Mouse (Mus musculus) T-helper 1 cell (primary cell): Measurements from ENCODE around the gene Ttc19.

Experiments used
- in situ Hi-C: fragments of 300-600 bp; cut with MboI, MseI; formaldehyde crosslinking; loops from one replicate; pipeline ENCODE4 v1.15.1; 2025; ENCODE audit warnings: high pct_unique_total_duplicates

Gene Ttc19

DNA sequence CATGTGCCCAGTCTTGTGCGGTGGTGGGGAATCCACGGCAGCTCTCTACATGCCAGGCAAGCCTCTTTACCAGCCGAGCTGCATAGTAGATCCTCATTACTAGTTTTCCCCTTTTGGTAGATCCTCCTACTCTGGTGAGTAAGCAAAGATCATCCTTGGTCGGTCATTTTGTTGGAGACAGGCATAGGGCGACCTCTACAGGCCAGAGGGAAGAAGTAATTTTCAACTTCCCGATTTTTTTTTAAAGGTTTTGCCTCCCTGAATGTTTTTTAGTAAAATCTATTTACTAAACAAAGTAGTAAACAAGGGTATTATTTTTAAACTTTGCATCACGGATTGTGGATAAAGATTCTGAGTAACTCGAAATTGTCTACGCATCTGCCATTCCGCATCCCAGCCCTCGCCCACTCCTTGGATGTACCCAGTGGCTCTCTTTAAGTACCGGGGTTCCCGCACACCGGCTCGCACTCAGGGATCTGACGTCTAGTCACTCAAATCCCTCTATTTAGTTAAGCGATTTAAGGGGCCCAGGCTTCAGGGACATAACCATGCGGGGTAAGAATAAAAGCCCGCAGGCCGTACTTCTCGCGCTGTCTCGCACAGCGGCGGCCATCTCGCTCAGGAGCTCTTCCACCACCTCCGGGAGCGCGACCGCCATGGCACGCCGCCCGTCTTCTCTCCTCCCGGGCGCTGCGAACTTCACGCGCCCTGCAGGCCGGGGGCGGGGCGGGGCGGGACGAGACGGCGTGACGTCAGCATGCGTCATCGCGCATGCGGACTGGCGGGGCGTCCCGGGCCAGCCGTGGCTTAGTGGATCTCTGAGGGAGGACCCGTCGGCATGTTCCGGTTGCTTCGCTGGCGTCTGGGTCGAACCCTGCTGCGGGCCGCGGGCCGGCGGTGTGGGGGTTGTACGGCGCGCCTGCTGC is at the start of gene Ttc19, which contains the start of gene Zswim7:
Gene Ttc19 (plus strand): TSS at position 799 of the 926 bp plus-strand sequence.
Gene Zswim7 (minus strand): TSS at position 701 of the 926 bp plus-strand sequence.
- in situ Hi-C loops, result loop anchor here (5.0 kb wide), 1 partner anchor 324 kb away; the partner anchor contains the start of gene Specc1

DNA sequence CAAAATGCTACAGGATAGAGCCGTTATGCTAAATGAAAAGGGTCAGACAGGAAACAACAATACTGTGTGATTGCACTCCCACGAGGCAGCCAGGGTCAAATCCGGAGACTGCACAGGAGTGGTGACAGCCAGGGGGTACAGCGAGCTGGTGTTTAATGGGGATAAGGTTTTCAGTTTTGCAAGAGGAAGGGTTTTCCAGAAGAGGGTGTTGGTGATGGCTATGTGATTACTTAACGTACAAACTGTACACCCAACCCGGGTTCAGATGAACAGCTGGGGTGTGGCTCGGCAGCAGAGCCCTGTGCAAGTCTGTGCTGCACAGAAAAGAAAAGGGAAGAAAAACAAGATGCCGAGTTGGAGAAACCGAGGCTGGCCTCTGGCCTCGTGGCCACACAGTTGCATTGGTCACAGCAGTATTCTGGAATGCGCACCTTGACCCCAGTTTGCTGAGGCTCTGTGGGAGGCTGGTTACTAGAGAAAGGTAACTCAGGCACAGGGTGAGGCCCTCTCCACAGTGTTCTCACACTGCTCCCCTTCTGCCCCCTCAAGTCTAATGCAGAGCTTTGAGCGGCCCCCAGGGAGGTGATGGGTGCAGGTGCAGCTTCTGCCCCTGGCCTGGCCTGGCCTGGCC is 40.5 kb upstream of the Ttc19 start:
- in situ Hi-C loops, result no loop called here

DNA sequence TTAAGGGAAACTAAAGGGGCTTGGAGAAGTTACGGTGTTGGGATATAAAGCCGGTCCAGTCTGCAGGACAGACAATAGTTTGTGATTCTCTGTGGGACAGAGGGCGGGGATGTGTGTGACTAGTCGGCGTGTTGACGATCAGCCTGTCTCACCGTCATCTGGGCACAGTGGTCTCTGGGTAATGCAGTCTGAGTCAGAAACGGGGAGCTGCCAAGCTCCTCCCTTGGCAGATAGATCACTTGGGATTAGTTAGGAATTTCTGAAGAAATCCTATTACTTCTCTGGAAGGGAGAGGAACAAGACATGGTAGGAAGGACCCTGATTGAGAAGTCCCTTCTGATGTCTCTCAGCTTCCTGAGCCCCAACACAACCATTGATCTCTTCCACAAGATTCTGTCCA is 37.4 kb upstream of the Ttc19 start:
- in situ Hi-C loops, result no loop called here

DNA sequence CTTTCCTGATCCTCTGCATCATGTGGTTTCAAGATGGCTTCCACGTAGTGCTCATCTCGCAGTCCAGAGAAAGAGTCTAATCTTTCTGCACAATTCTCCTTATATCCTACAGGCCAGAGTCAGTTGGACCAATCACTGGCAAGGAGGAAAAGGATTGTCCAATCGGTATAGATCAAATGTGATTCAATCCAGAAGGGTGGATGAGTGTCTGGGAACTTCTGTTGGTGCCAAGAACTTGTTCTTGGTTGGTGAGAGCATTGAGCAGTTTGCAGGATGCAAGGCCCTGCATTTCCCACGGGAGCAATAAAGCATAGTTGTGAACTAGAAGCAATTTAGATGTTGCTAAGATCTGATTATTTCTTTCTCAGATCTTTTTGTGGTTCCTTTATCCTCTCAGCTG is 36.8 kb upstream of the Ttc19 start:
- in situ Hi-C loops, result no loop called here

DNA sequence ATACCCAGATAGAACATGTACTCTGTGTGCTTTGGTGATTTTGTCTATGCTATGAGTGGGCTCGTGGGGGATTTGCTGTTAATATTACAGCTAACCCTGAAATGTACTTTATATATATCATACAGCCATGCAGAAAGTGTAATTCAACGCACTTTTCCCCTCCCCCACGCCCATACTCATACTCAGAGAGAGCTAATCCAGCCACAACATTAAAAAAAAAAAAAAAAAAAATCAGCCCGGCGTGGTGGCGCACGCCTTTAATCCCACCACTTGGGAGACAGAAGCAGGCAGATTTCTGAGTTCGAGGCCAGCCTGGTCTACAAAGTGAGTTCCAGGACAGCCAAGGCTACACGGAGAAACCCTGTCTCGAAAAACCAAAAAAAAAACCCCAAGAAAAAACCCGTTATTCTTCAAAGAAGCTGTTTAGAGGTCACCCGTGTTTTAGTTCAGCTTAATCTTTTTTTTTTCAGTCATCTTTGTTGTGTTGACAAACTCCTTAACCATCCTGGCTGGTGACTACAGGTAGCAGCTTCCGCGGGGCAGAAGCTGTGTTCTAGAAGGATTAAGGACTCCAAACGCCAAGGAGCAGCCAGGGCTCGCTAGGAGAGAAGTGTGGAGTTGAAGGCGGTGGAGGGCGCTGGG is 33.4 kb upstream of the Ttc19 start:
- in situ Hi-C loops, result no loop called here

DNA sequence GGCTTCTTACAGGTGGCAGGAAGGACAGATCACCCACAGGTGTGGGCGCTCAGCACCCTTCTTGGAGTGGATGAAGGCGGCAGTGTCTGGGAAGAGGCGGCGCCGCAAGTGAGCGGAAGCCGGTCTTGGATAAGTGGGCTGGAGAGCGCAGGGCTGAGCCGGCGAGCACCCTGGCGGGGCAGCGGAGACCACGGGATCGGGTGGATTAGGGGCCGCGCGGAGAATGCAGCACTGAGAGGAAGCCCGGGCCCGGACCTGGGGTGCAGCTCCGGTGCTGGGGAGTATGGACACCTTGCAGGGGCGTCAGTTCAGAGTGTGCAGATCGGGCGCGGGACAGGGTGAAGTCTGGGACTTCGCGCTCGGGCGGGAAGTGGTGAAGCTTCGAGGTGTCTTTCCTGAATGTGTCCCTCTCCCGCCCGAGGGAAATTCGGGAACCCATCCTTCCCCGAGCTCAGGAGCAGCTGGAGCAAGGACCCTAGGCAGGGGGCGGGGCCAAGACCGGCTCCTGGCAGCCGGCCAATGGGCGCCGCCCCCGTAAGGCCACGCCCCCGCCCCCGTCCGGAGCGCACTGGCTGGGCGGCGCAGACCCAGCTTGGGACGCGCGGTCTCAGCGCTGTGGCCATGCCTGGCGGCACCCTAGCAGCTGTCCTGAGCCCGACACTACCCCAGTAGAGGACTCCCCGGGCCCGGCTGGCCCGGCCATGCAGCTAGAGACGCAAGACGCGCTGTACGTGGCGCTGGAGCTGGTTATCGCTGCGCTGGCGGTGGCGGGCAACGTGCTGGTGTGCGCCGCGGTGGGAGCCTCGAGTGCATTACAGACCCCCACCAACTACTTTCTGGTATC is 32.6 kb upstream of the Ttc19 start, which contains the start of gene Adora2b:
Gene Adora2b (plus strand): TSS at position 584 of the 844 bp plus-strand sequence.
- in situ Hi-C loops, result no loop called here

DNA sequence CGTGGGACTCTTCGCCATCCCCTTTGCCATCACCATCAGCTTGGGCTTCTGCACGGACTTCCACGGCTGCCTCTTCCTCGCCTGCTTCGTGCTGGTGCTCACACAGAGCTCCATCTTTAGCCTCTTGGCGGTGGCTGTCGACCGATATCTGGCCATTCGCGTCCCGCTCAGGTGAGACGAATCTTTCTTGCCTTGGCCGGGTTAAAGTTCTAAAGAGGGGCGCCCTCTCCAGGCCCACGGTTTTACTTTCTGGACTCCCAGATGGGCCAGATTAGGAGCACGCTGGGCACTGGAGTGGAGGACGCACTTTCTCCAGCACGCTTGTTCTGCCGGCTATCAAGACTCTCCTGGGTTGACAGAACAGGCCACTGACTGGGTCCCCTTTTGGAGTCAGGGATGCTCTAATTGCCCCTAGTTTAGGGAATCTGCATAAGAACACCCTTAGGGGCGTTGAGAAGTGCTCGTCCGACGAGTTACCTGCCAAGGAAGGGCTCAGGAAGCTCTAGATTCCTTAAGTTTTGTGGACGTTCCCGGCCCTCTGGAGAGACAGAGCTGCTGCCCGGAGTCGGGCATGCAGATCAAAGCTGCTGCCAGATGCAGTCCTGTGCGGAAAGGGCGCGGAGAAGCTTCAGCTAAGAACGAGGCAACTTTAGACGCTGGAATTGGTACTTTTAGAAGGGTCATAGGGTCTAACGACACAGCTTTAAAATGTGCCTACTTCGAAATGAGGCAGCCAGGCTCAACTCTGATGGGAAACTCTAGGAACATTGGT is 31.8 kb upstream of the Ttc19 start:
- in situ Hi-C loops, result no loop called here

DNA sequence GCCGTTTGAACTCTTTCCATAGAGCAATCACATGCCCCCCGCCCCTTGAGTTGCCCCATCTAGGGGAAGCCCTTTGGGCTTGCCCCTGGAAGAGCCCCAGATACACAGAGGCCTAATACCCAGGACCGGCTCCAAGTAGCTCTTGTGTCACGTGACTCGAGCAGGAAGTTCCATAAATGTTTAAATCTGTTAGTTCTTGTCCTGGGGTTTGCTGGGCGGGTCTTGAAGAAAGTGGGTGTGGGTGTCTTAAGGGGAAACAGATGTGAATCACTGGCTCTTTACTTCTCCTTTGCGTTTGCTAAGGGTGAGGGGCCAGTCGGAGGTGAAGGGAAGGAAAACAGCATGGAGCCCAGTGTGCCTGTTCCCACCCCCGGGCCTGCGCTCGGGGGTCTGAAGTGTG is 30.2 kb upstream of the Ttc19 start:
- in situ Hi-C loops, result no loop called here

DNA sequence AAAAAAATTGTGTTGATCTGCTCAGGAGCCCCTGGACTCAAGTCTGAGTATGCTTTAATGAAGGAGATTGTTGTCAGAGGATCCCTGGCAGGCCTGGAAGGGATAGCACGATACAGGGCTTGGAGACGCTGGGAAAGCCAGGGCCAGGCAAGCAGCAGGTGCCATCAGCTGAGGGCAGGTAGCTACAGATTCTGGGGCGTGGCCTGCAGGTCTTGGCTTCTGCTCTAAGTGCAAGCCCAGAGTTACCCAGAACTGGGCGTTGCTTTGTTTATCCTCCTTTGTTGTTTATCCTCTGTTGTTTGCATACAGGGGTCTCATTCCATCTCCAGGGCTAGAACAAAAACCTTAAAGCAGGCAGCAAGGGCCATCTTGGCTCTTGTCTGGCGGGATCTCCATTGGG is 27.9 kb upstream of the Ttc19 start:
- in situ Hi-C loops, result no loop called here

DNA sequence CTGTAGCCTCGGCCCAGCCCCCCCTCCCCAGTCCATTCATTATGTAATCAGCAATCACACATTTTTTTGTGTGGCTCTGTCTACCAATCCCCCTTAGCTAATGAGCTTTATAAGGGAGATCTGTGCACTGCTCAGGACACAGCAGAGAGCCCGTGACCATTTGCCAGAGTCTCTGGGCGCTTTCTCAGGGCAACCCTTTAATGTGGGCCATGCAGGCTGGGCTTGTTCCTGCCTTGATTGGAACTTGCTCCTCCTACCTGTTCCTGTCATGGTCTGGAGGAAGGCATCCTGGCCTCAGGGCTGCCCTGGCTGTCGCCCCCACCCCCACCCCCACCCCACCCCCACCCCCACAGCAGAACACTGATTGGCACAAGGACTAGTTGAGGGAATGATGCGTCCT is 22.1 kb upstream of the Ttc19 start:
- in situ Hi-C loops, result no loop called here

DNA sequence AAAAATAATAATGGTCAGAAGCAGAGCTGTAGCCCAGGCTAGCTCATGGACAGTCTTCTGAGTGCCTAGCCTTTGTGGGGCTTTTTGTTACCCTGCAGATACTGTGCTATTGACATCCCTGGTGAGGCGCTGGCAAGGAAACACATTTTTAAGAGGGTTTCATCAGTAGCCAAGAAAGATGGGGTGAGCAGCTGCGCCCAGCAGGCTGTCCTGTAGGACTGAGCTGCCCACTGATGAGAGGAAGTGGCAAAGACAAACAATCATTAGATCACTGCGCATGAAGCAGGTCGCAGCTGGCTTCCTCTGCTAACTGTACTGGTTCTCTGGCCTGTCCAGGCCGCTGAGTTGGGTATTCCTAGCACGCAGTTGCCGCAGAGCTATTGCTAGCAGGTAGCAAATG is 17.7 kb upstream of the Ttc19 start:
- in situ Hi-C loops, result no loop called here

DNA sequence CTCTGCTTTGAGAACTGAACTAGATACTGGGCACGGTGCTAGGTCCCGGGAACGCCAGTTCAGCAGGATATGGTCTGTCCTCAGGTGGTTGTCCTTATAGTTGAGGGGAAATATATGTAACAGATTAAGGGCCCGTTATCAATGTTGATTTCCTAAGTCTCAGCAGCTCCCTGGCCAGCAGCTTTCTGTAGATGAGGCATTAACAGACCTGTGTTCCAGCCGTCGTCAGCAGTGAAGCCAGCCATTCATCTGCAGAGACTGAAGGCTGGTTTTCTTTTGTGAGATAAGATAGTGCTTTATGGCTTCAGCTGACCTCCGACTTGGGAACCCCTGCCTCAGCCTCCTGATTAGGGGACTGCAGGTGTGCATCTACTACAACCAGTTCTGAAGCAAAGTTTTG is 17.3 kb upstream of the Ttc19 start:
- in situ Hi-C loops, result no loop called here

DNA sequence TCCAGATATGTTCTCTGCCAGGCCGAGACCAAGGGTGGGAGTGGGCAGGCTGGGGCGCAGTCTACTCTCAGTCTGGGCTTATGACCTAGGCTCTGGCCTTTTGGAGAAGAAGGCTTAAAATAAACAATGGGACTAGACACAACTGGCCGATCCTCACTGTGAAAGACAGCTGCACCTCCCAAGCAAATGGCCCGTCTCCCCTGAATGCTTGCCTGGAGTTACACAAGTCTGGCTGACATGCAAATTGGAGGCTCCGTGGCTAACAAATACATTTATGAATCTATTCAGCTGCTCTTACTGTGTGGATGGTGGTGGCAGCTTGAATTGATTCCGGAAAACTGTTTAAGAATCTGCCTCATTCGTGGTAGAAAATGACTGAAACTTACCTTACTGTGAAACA is 15.6 kb upstream of the Ttc19 start:
- in situ Hi-C loops, result no loop called here

DNA sequence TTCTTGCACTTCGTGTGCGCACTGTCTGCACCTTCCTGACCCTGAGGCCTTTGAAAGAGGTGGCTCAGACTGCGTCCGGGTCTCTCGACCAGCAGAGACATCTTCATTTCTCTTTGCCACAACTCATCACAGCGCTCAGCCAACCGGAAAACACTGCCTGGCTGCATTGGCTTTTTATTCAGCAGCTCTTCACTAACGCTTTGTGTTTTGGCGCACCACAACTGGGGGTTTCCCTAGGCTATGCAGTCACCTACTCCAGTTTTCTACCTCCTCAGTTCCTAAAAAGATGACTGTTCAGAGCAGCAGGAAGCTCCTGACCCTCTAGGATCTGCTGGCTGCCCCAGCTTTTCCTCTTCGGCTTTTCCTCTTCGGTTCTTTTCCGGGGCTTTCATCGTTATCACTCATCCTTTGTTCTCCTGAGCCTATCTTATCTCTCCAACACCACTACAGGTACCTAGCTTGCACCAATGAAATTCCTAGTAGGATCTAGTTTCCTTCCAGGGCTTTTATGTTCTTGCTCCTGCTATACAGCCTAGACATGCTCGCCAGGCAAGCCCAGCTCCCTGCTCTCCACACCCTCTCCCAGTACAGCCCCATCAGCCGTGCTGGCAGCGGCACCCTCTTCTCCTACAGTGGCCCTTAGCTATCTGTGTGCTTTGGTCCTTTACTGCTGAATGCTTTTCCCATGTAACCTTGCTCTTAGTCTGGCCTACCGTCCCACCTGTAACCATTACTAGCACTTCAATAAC is 14.6 kb upstream of the Ttc19 start:
- in situ Hi-C loops, result no loop called here

DNA sequence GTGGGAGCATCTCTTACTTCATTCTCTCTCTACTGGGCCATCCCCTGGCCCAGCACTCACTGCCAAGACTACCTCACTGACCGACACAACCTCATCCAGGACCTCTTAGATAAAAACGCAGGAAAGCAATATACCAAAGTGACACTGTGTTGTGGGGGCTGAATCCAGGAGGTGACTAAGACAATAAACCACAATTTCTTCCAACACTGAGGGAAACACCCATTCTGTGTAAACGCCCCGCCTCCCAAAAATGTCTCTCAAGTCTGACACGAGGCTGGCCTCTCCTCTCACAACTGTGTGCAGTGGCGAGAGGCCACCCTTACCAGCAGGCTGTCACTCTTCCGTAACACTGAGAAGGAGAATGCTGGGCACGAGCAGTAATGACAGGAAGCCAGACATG is 12.9 kb upstream of the Ttc19 start:
- in situ Hi-C loops, result no loop called here

DNA sequence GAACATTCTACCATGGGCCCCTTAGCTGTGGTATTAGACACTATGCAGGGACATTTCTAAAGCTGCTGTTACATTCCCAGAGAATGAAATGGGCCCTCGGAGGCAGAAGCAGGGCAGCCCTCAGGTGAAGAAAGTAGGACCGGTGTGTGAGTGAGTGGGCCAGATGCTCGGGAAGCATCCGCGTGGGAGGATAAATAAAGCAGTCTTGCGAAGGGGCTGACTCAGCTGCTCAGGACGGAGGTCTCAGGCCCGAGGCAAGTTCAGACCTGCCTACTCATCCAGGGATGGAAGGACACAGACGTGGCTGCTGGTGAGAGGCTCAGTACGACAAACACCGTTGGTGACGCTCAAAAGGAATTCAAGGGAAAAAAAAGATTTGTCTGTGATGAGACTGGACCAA is 12.2 kb upstream of the Ttc19 start:
- in situ Hi-C loops, result no loop called here

DNA sequence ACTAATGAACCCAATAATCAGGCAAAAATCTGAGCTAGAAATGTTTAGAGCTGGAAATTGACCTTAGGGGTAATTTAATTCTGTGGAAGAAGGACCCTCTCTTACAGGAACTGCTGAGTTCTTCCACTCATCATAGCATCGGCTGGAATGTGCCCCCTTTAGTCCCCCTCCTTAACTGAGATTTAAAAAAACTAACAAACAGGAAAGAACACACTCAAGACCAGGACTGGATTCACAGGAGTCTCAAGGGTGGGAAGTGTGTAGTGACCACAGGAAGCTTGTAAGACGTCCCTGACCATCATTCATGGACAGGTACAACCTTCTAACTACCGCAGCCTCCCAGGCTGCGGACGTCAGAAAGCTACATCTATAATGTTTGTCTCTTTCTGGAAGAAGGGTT is 10.4 kb upstream of the Ttc19 start:
- in situ Hi-C loops, result no loop called here

DNA sequence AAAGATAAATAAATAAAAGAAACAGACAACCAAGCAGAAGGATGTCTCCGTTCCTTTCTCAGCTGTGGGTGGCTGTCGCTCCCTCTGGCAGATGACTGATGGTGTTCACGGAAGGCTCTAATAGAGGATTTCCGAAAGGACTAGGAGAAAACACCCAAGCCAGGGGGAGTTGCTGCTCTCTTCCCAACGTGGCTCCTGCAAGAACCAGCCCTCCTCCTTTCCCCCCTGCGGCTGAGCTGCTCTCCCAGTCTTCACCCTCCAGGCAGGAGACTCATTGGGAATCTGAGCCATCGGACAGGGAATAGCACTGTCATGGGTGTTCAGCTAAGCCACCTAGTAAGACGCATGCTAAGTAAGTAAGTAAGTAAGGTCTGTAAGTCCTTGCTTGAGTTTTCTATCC is 4.2 kb upstream of the Ttc19 start:
- in situ Hi-C loops, result loop anchor here (5.0 kb wide), 2 partner anchors 150 to 230 kb away; no protein-coding TSS in a partner anchor

DNA sequence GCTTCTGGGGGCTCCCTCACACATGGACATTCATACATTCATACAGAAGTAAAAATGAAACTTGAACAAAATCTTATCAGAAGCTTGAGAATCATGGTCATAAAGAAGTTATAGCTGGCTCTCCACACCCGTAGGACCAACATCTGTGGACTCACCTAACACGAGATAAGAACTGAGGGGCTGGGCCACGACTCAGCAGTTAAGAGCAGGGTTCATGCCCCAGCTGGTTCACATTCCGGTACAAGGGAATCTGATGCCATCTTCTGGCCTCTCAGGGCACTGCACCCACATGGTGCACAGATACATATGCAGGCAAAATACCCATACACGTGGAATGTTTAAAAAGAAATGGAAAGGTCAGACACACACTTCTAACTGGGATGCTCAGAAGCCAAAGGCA is 3.2 kb upstream of the Ttc19 start:
- in situ Hi-C loops, result loop anchor here (5.0 kb wide), 2 partner anchors 151 to 231 kb away; no protein-coding TSS in a partner anchor

DNA sequence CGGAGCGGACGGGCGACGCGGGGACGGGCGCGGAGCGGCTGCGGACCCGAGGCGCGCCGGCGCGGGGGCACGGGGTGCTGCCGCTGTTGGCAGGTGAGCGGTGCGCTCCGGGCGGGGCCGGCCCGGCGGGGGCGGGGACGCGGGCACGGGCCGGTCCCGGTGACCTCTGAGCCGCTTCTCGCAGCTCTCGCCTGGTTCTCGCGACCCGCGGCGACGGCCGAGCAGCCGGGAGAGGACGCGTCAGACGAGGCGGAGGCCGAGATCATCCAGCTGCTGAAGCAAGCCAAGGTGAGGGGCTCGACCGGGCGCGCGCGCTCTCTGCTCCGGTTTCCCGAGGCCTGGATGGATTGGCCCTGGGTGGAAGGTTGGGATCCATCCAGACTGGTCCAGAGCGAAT is 326 bp downstream of the Ttc19 start:
- in situ Hi-C loops, result loop anchor here (5.0 kb wide), 1 partner anchor 324 kb away; the partner anchor contains the start of gene Specc1
